Mouse (Mus musculus) heart, embryonic 14.5 days (tissue): ENCODE measurements around the gene Cdk5rap2. TPM values are rescaled to one million over a fixed set of nuclear protein-coding genes. Genes with fewer than 3 reads are reported as not detected.
A peak's percentile ranks its signal among the peaks of the same experiment; 100 is the strongest.

ENCODE experiments used
- ATAC-seq: fragments of 200-750 bp; cut with Nextera tagmentation; 2 replicates; pipeline ENCODE4 v1.8.0; 2017; ENCODE audit warnings: low read depth, moderate TSS enrichment; ENCODE audit not compliant: insufficient number of reproducible peaks, insufficient read depth, low FRiP score
- H3K27ac ChIP-seq, 2 experiments: fragments of 200-500 bp in 1 of 2; fragments of 300-500 bp in 1 of 2; sonication (generic) in 1 of 2; replicated peaks in 1 of 2; 2 replicates each; pipeline ENCODE4 v1.5.1; 2012 to 2014; ENCODE audit warnings: low read depth in 2 of 2, low read length in 2 of 2, control low read depth in 1 of 2, mild to moderate bottlenecking in 1 of 2, mixed read lengths in 1 of 2; ENCODE audit not compliant: control insufficient read depth in 1 of 2, insufficient read depth in 1 of 2
- H3K27me3 ChIP-seq: fragments of 300-500 bp; sonication (generic); 2 replicates; pipeline ENCODE4 v1.6.1; 2014; ENCODE audit warnings: mild to moderate bottlenecking, low read length, control low read depth; ENCODE audit not compliant: control insufficient read depth, insufficient read depth
- H3K36me3 ChIP-seq: fragments of 300-500 bp; sonication (generic); 2 replicates; pipeline ENCODE4 v1.6.1; 2014; ENCODE audit warnings: mild to moderate bottlenecking, control low read depth, low read length, mixed read lengths; ENCODE audit not compliant: control insufficient read depth, insufficient read depth
- H3K4me1 ChIP-seq, 2 experiments: fragments of 200-500 bp in 1 of 2; fragments of 300-500 bp in 1 of 2; sonication (generic) in 1 of 2; 2 replicates each; pipeline ENCODE4 v1.6.1; 2012 to 2014; ENCODE audit warnings: low read length in 2 of 2, control low read depth in 1 of 2, mixed read lengths in 1 of 2; ENCODE audit not compliant: control insufficient read depth in 2 of 2, insufficient read depth in 2 of 2
- H3K4me2 ChIP-seq: fragments of 300-500 bp; sonication (generic); 2 replicates; pipeline ENCODE4 v1.6.1; 2014; ENCODE audit warnings: mild to moderate bottlenecking, low read length
- H3K4me3 ChIP-seq, 2 experiments: fragments of 200-500 bp in 1 of 2; fragments of 300-500 bp in 1 of 2; sonication (generic) in 1 of 2; 2 replicates each; pipeline ENCODE4 v1.5.1; 2012 to 2014; ENCODE audit warnings: low read length in 2 of 2, mild to moderate bottlenecking in 2 of 2, control low read depth in 1 of 2, low read depth in 1 of 2, moderate library complexity in 1 of 2; ENCODE audit not compliant: control insufficient read depth in 1 of 2, insufficient read depth in 1 of 2
- H3K9ac ChIP-seq: fragments of 300-500 bp; sonication (generic); 2 replicates; pipeline ENCODE4 v1.6.1; 2014; ENCODE audit warnings: mild to moderate bottlenecking, low read length
- H3K9me3 ChIP-seq: fragments of 300-500 bp; sonication (generic); 2 replicates; pipeline ENCODE4 v1.6.1; 2016; ENCODE audit warnings: low read length, control low read depth; ENCODE audit not compliant: control insufficient read depth
- WGBS: fragments of 180-500 bp; shearing (Covaris S2); extraction: QIAGEN DNeasy Blood & Tissue Kit; methylation state at CpG from one replicate; pipeline ENCODE4 v1.1.7; 2014; 5-methylcytosine and 5-hydroxymethylcytosine counted together
- polyA plus RNA-seq: library from polyadenylated mRNA; unstranded; fragments of >200 nt; fragmentation: Nextera tagmentation; extraction: Ambion mirVana; gene quantifications from 2 replicates; pipeline ENCODE4 v1.2.1, GENCODE M21; 2014

Gene Cdk5rap2
- polyA plus RNA-seq, 1 experiment from 2014 or later = 9.6 TPM

- no peaks in the 10 kb centered on the region for H3K27me3 ChIP-seq
- H3K27ac ChIP-seq = no peak overlapping the region
- no peak for ATAC-seq
- H3K9ac ChIP-seq = no peak overlapping the region
- no peaks in the 10 kb centered on the region for H3K9me3 ChIP-seq
- no peak overlapping the region for H3K4me2 ChIP-seq
- peaks cover 7 to 14% of the 10 kb centered on the region in 2 experiments for H3K4me1 ChIP-seq
- peaks cover 39% of the 10 kb centered on the region for H3K36me3 ChIP-seq
- no peak overlapping the region for H3K4me3 ChIP-seq
- 56% methylated on average over 3 of the region's 3 CpGs for WGBS
Measured at GRCm38 (mm10) chr4:70221878-70222277, 188.4 kb downstream of the Cdk5rap2 start.

- peaks cover 38% of the 10 kb centered on the region for H3K36me3 ChIP-seq
- H3K9me3 ChIP-seq = no peaks in the 10 kb centered on the region
- H3K4me1 ChIP-seq = peaks cover 7 to 14% of the 10 kb centered on the region in 2 experiments
- no peak overlapping the region for H3K9ac ChIP-seq
- no peak for ATAC-seq
- no peaks in the 10 kb centered on the region for H3K27me3 ChIP-seq
- H3K4me2 ChIP-seq = no peak overlapping the region
- no peak overlapping the region for H3K4me3 ChIP-seq
- 75% methylated on average over 1 of the region's 1 CpGs for WGBS
- no peak overlapping the region for H3K27ac ChIP-seq
Measured at GRCm38 (mm10) chr4:70221370-70221769, 188.9 kb downstream of the Cdk5rap2 start.

DNA sequence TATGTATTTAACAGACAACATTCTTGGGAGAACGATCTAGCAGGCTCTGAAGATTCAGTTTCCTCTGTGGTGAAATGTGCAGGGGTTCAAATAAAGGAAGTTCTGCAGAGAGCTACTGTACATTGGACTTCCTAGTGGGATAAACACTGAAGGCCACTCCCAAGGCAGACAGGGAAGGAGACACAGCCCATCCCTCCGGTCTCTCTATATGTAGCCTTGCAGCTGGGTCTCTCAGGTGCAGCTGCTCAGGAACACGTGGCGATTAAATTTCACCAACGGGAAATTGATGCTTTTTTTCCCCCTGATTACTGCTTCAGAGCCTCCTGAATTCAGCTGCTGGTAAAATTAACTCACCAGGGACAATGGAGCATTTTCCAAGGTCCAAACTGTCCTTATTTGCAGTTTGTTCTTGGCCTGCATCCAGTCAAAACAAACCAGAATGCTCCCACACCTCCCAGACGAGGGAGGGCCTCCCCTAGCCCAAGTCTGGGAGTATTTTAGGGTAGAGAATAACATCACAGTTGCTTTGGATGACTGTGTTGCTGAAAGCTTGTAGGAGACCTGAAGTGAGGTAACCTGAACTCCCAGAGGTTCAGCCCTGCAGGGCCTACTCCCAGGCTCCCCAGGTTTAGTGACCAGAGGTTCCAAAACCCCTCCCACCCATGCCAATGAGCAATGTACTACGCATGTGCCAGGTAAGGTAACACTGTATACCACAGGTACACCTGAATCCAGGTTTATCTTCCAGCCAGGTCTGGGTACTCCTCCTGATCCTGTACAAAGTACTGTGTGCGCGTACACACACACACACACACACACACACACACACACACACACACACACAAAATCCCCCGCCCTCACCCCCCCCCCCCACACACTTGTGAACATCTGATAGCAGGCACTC lies 189.7 kb downstream of the Cdk5rap2 start:
- no peaks in the 10 kb centered on the region for H3K27me3 ChIP-seq
- H3K27ac ChIP-seq = 0 out of 4 replicates have a peak overlapping the region, but pooled peaks of 1 of the 2 experiments have one; percentile 1

GRCm38 (mm10) chr4:70219776-70220175 lies 190.5 kb downstream of the Cdk5rap2 start:
- WGBS = 84% methylated on average over 4 of the region's 4 CpGs
- H3K36me3 ChIP-seq = peaks cover 37% of the 10 kb centered on the region
- 0 out of 4 replicates have a peak overlapping the region, but pooled peaks of 1 of the 2 experiments have one; percentile 1 for H3K27ac ChIP-seq
- H3K27me3 ChIP-seq = no peaks in the 10 kb centered on the region
- H3K4me2 ChIP-seq = no peak overlapping the region
- H3K4me3 ChIP-seq = no peak overlapping the region
- H3K9me3 ChIP-seq = no peaks in the 10 kb centered on the region
- ATAC-seq = no peak
- no peak overlapping the region for H3K9ac ChIP-seq
- H3K4me1 ChIP-seq = peaks cover 8 to 16% of the 10 kb centered on the region in 2 experiments

More for the DNA sequence above, 189.7 kb downstream of the Cdk5rap2 start:
- peak; percentile 60; the same call in 1 of the 2 replicates for ATAC-seq
- Histone ChIP-seq H3K9ac (no peak overlapping the region), H3K4me2 (no peak overlapping the region), H3K9me3 (no peaks in the 10 kb centered on the region), H3K36me3 (peaks cover 38% of the 10 kb centered on the region), H3K4me1 (peaks cover 7 to 14% of the 10 kb centered on the region in 2 experiments), H3K4me3 (no peak overlapping the region)
- WGBS = 64% methylated on average over 9 of the region's 10 CpGs

DNA sequence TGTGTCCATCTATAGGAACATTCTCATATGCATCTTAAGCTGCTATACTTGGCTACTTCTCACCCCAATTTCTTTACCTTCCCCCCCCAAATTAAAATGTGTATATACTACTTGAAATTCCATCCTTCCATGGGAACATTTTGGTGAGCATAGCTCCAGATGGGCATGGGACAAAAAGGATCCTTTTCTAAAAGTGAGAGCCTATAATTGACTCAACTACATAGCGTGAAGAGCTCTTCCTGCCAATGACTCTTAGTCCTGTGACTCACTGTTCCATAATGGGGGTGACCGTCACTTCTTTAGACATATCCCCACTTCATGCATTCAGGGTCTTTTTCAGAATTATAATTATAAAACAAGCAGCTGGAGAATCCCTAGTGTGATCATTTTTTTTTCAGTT lies 224.3 kb downstream of the Cdk5rap2 start:
- 84% methylated on average over 2 of the region's 2 CpGs for WGBS
- no peak overlapping the region for H3K4me3 ChIP-seq
- no peaks in the 10 kb centered on the region for H3K9me3 ChIP-seq
- no peak overlapping the region for H3K4me2 ChIP-seq
- no peak overlapping the region for H3K27ac ChIP-seq
- ATAC-seq = no peak
- H3K27me3 ChIP-seq = no peaks in the 10 kb centered on the region
- H3K9ac ChIP-seq = no peak overlapping the region
- H3K36me3 ChIP-seq = no peaks in the 10 kb centered on the region
- H3K4me1 ChIP-seq = no peaks in the 10 kb centered on the region

Other genes with a start within 250 kb of the Cdk5rap2 start
- 6.4 and 7.2 TPM in 2 replicates for gene Megf9, start 124.6 kb upstream of the Cdk5rap2 start, polyA plus RNA-seq